Mouse (Mus musculus) liver, postnatal 0 days (tissue): Measurements from ENCODE around the gene Dgki. TPM values are rescaled to one million over a fixed set of nuclear protein-coding genes. Genes with fewer than 3 reads are reported as not detected.

Experiments
- ATAC-seq: fragments of 200-750 bp; cut with Nextera tagmentation; 2 replicates; pipeline ENCODE4 v1.8.0; 2017; ENCODE audit warnings: mild to moderate bottlenecking, moderate library complexity
- DNase-seq: peaks from one replicate; pipeline ENCODE4 v3.0.0-alpha.2; 2016
- H3K27ac ChIP-seq: fragments of 300-500 bp; sonication (generic); 2 replicates; pipeline ENCODE4 v1.5.1; 2014; ENCODE audit warnings: antibody characterized with exemption, moderate library complexity, mild to moderate bottlenecking, low read depth
- H3K27me3 ChIP-seq: fragments of 300-500 bp; sonication (generic); 2 replicates; pipeline ENCODE4 v1.6.1; 2014; ENCODE audit warnings: low read length, control low read depth, mixed read lengths; ENCODE audit not compliant: insufficient read depth
- H3K36me3 ChIP-seq: fragments of 300-500 bp; sonication (generic); replicated peaks from 2 replicates; pipeline ENCODE4 v1.6.1; 2014; ENCODE audit warnings: mild to moderate bottlenecking, control low read depth, low read length, moderate library complexity, mixed read lengths; ENCODE audit not compliant: insufficient read depth
- H3K4me1 ChIP-seq: fragments of 300-500 bp; sonication (generic); 2 replicates; pipeline ENCODE4 v1.6.1; 2014; ENCODE audit warnings: antibody characterized with exemption, mild to moderate bottlenecking, control low read depth; ENCODE audit not compliant: insufficient read depth
- H3K4me2 ChIP-seq: fragments of 300-500 bp; sonication (generic); 2 replicates; pipeline ENCODE4 v1.6.1; 2014; ENCODE audit warnings: low read depth, mild to moderate bottlenecking, low read length, moderate library complexity, mixed read lengths
- H3K4me3 ChIP-seq: fragments of 300-500 bp; sonication (generic); 2 replicates; pipeline ENCODE4 v1.5.1; 2014; ENCODE audit warnings: low read depth, low read length
- H3K9ac ChIP-seq: fragments of 300-500 bp; sonication (generic); replicated peaks from 2 replicates; pipeline ENCODE4 v1.6.1; 2014; ENCODE audit warnings: mild to moderate bottlenecking, moderate library complexity
- H3K9me3 ChIP-seq: fragments of 300-500 bp; sonication (generic); 2 replicates; pipeline ENCODE4 v1.6.1; 2016; ENCODE audit warnings: mild to moderate bottlenecking, control low read depth, low read length, mixed read lengths
- CTCF ChIP-seq: sonication (generic); IDR thresholded peaks from 2 replicates; pipeline ENCODE4 v1.5.1; 2016; ENCODE audit warnings: antibody characterized with exemption, low read depth
- EP300 ChIP-seq: IDR thresholded peaks from 2 replicates; pipeline ENCODE4 v1.6.1; 2016; ENCODE audit warnings: antibody characterized with exemption, low read depth, mild to moderate bottlenecking
- WGBS: fragments of 180-500 bp; shearing (Covaris S2); extraction: QIAGEN DNeasy Blood & Tissue Kit; methylation state at CpG from one replicate; pipeline ENCODE4 v1.1.7; 2014; ENCODE audit not compliant: insufficient replicate concordance; 5-methylcytosine and 5-hydroxymethylcytosine counted together
- polyA plus RNA-seq: library from polyadenylated mRNA; unstranded; fragments of >200 nt; fragmentation: Nextera tagmentation; extraction: Ambion mirVana; gene quantifications from 2 replicates; pipeline ENCODE4 v1.2.1, GENCODE M21; 2015

Dgki gene
- polyA plus RNA-seq, 1 experiment from 2014 or later: 0.56 TPM

DNA sequence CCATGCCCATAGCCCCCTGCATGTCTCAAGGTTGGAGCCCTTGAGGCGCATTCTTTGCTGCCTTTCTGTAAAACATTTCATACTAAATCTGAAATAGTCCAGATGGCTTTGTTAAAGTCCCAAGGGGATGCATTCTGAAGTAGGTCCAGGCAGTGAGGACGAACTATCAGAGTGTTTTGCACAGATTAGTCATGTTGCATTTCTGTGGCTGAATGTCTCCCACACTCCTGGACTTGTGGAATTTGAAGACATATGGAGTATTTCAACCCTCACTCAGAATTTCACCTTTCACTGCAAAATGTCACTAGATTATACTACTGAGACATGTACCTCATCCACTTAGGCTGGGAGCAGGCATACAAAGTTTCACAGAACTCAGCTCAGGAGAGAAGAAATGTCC, 403.3 kb downstream of the Dgki start:
- no peak for TF ChIP-seq EP300
- no peak for TF ChIP-seq CTCF
- no peaks in the 10 kb centered on the region for H3K27me3 ChIP-seq
- H3K36me3 ChIP-seq: no peaks in the 10 kb centered on the region
- no peak overlapping the region for H3K9ac ChIP-seq
- no peaks in the 10 kb centered on the region for H3K4me1 ChIP-seq
- ATAC-seq (no peak), DNase-seq (no peak)
- no peak overlapping the region for H3K4me3 ChIP-seq
- no peaks in the 10 kb centered on the region for H3K9me3 ChIP-seq
- no peak overlapping the region for H3K4me2 ChIP-seq
- 60% methylated on average over 2 of the region's 2 CpGs for WGBS
- H3K27ac ChIP-seq: no peak overlapping the region

DNA sequence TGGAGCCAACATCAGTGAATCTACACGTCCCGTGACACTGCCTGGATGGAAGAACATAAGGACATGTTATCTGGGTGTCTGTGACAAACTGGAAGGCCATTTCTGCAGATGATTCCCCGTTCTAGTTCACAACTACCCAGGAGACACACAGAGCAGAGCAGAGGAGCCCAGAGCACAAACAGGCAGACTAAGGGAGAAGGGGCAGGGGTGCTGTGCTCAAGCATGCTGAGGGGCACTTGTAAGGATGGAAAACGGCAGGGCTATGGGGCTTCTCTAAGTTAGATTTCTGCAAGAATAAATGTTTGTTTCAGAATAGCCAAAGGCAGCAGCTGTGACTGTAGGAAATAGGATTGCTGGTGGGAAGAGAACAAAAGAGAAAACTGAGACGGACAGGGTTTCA, 408.2 kb downstream of the Dgki start:
- Histone ChIP-seq H3K27me3 (no peaks in the 10 kb centered on the region), H3K4me3 (no peak overlapping the region), H3K27ac (no peak overlapping the region), H3K9me3 (no peaks in the 10 kb centered on the region), H3K4me2 (no peak overlapping the region), H3K36me3 (no peaks in the 10 kb centered on the region), H3K4me1 (no peaks in the 10 kb centered on the region), H3K9ac (no peak overlapping the region)
- no peak for DNase-seq
- 77% methylated on average over 5 of the region's 5 CpGs for WGBS
- ATAC-seq: no peak
- no peak for TF ChIP-seq EP300
- TF ChIP-seq CTCF: no peak

DNA sequence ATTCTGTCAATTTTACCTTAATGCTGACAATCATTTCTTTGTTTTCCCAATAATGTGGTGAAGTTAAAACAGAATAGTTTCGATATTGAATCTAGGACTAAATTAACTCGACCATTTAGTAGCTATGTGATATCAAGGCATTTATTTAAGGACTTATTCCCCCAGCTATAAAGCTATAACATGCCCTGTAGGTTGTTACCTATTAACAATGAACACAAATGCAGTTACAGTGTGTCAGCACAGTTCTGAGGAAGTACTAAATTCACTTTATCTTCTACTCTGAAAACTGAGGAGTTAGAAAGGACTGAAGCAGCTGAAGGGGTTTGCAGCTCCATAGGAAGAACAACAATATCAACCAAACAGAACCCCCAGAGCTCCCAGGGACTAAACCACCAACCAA, 409.2 kb downstream of the Dgki start:
- ATAC-seq: no peak

DNA sequence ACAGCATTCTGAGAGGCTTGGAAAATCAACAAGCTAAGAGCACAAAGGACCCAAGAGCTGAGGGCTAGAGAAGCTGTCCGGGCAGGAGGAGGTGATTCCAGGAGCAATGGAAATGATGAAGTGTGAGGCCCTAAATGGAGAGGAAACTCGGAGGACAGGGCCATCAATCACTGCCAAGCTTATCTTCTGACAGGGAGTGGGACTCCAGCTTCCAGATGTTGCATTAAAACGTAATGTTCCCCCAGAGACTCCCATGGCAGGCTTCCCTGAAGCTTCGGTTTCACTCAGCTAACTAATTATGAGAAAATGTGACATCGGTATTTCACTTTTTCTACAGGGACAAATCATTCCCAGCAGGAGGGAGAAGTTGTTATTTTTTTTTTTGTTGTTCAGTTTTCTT, 409.7 kb downstream of the Dgki start:
- H3K9me3 ChIP-seq: no peaks in the 10 kb centered on the region
- no peak for TF ChIP-seq CTCF
- no peak for TF ChIP-seq EP300

More for the DNA sequence above, 409.2 kb downstream of the Dgki start:
- DNase-seq: no peak
- WGBS: 55% methylated on average over 2 of the region's 2 CpGs
- Histone ChIP-seq H3K4me1 (no peaks in the 10 kb centered on the region), H3K27ac (no peak overlapping the region), H3K9me3 (no peaks in the 10 kb centered on the region), H3K36me3 (no peaks in the 10 kb centered on the region), H3K9ac (no peak overlapping the region), H3K27me3 (no peaks in the 10 kb centered on the region), H3K4me2 (no peak overlapping the region), H3K4me3 (no peak overlapping the region)
- TF ChIP-seq EP300 (no peak), CTCF (no peak)

DNA sequence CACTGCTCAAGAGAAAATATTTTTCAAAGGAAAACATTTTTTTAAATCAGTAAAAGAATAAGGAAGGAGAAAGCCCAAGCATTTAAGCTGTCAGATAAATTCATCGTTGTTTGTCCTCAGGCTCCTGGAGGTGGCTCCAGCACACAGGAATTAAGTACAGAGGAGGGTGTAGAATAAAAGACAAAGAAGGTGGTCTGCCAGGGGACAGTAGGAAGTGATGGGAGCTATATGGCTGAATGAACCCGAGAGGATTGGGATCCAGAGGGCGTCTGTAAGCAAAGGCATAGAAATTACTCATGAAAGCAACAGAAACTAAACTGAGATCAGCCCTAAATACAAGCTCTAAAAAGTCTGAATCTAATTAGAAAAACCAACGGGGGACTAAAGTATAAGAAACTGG, 418.7 kb downstream of the Dgki start:
- Histone ChIP-seq H3K27ac (no peak overlapping the region), H3K4me1 (no peaks in the 10 kb centered on the region), H3K4me3 (no peak overlapping the region), H3K36me3 (no peaks in the 10 kb centered on the region), H3K4me2 (no peak overlapping the region), H3K9ac (no peak overlapping the region), H3K27me3 (no peaks in the 10 kb centered on the region), H3K9me3 (no peaks in the 10 kb centered on the region)
- ATAC-seq: no peak
- WGBS: 71% methylated on average over 4 of the region's 4 CpGs
- DNase-seq: no peak
- no peak for TF ChIP-seq EP300
- no peak for TF ChIP-seq CTCF

More for the DNA sequence above, 409.7 kb downstream of the Dgki start:
- no peak overlapping the region for H3K4me3 ChIP-seq
- no peaks in the 10 kb centered on the region for H3K36me3 ChIP-seq
- H3K9ac ChIP-seq: no peak overlapping the region
- H3K27ac ChIP-seq: no peak overlapping the region
- ATAC-seq (no peak), DNase-seq (no peak)
- H3K4me2 ChIP-seq: no peak overlapping the region
- H3K4me1 ChIP-seq: no peaks in the 10 kb centered on the region
- WGBS: 33% methylated on average over 5 of the region's 5 CpGs
- no peaks in the 10 kb centered on the region for H3K27me3 ChIP-seq

DNA sequence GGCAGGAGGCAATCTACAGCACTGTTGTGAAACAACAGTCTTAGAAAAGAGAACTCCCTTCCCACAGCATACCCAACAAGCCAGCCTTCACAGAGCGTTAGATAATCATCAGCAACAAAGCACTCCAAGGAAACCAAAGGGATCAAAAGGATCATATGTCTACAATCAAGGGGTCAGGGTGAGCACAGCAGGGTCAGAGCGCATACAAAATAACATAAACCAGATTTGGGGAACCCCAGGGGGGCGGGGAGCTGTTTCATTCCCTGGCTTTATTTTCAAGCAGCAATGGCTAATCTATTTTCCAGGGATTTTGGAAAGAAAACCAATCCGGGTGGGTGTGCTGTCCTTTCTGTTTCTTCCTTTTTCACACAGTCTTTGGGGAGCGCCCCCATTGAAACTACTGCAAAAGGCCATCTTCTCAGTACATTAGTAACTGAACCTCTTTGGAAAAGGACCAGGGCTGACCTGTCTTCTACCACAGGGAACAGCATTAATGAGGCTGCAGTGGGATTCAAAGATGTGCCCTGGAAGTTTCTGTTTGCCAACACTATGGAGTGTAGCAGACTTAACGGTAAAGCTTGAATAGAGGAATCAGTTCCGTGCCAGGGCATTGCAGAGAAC, 419.2 kb downstream of the Dgki start:
- WGBS: 65% methylated on average over 7 of the region's 7 CpGs
- H3K4me1 ChIP-seq: no peaks in the 10 kb centered on the region
- no peaks in the 10 kb centered on the region for H3K36me3 ChIP-seq
- H3K9ac ChIP-seq: no peak overlapping the region
- H3K4me3 ChIP-seq: no peak overlapping the region
- H3K27ac ChIP-seq: no peak overlapping the region
- H3K4me2 ChIP-seq: no peak overlapping the region
- no peak for DNase-seq
- TF ChIP-seq EP300 (no peak), CTCF (no peak)
- ATAC-seq: no peak
- no peaks in the 10 kb centered on the region for H3K27me3 ChIP-seq
- no peaks in the 10 kb centered on the region for H3K9me3 ChIP-seq

DNA sequence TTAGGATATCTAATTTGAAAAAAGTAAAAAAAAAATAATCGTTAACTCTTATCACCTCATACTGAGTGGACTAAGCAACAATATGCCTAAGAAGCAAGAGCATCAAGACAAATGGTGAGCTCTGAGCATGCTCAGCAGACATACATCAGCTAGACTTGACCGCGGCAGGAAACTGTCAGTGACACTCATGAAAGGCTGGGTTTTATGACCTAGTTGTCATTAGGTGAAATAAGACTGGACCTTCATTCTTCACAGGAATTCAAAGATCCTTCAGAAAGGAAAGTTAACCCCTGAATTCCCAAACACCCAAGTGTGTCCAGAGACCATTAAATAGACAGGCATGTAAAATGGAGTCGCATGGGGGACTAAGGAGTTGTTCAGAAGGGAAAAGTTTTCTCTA, 422.6 kb downstream of the Dgki start:
- TF ChIP-seq EP300: no peak
- no peak for TF ChIP-seq CTCF

More for the DNA sequence above, 422.6 kb downstream of the Dgki start:
- no peaks in the 10 kb centered on the region for H3K9me3 ChIP-seq
- no peaks in the 10 kb centered on the region for H3K36me3 ChIP-seq
- DNase-seq: no peak
- no peak overlapping the region for H3K4me3 ChIP-seq
- H3K9ac ChIP-seq: no peak overlapping the region
- ATAC-seq: no peak
- no peaks in the 10 kb centered on the region for H3K27me3 ChIP-seq
- H3K27ac ChIP-seq: no peak overlapping the region
- no peak overlapping the region for H3K4me2 ChIP-seq
- no peaks in the 10 kb centered on the region for H3K4me1 ChIP-seq
- WGBS: 63% methylated on average over 4 of the region's 4 CpGs
